In genomic region chr15:99089069-99089468, GRCm38 (mm10) we compare ENCODE assay signal across 12 mouse cellular contexts. TPM values are rescaled to one million over a fixed set of nuclear protein-coding genes. Genes with fewer than 3 reads are reported as not detected.
DNase-seq lines count a peak whose midpoint lies in the region; ATAC-seq and TF ChIP-seq lines count a peak whose summit lies in the region.
"Had no signal": no experiment of that assay in that cellular context is flagged by ENCODE, and none has a peak within 500 bp of the region (broad histone marks: within the 10 kb centered on the region; RNA-seq: fewer than 3 reads in every experiment).

No protein-coding gene starts in this region.

- peak overlapping the region; percentile 40; the same call in 1 of the 2 replicates for H3K4me3 ChIP-seq in forebrain, embryonic 10.5 days
- H3K4me3 ChIP-seq in forebrain, embryonic 15.5 days, result no peak overlapping the region
- H3K4me3 ChIP-seq in lung, embryonic 14.5 days (ENCODE audit: low read depth, low read length), result peak overlapping the region; percentile 6; the same call in 1 of the 2 replicates
- H3K4me3 ChIP-seq in intestine, embryonic 15.5 days (replicated peaks), result 0 out of 2 replicates have a peak overlapping the region, but pooled peaks have one; percentile 26
- no peak overlapping the region for H3K4me3 ChIP-seq in neural tube, embryonic 15.5 days (replicated peaks)

- no peak for TF ChIP-seq CTCF in lung, embryonic 14.5 days (IDR thresholded peaks at IDR 0.05; ENCODE audit: low read depth)

- H3K36me3 ChIP-seq in forebrain, embryonic 10.5 days (replicated peaks), result no peaks in the 10 kb centered on the region
- H3K36me3 ChIP-seq in forebrain, embryonic 15.5 days, result no peaks in the 10 kb centered on the region
- no peaks in the 10 kb centered on the region for H3K36me3 ChIP-seq in lung, embryonic 14.5 days (ENCODE audit: insufficient read depth)
- H3K36me3 ChIP-seq in intestine, embryonic 15.5 days, result no peaks in the 10 kb centered on the region
- no peaks in the 10 kb centered on the region for H3K36me3 ChIP-seq in neural tube, embryonic 15.5 days

- DNase-seq in forebrain, embryonic 10.5 days (ENCODE audit: extremely low spot score, low spot score), result no peak
- no peak for DNase-seq in lung, embryonic 14.5 days
- no peak for DNase-seq in lung, postnatal 10 days
- DNase-seq in cerebellum, adult 8-10 months, result no peak
- no peak for DNase-seq in layer of hippocampus, adult 8-10 months (ENCODE audit: low spot score in 2 of 2)
- DNase-seq: gastrocnemius, adult 2 months; right cerebral cortex, adult 18-20 months had no signal

- ATAC-seq in forebrain, embryonic 15.5 days (replicated peaks), result no peak
- ATAC-seq in lung, embryonic 14.5 days (ENCODE audit: insufficient read depth), result no peak
- ATAC-seq in intestine, embryonic 15.5 days, result no peak
- no peak for ATAC-seq in neural tube, embryonic 15.5 days (ENCODE audit: low FRiP score)

- H3K27ac ChIP-seq in forebrain, embryonic 10.5 days, result no peak overlapping the region
- H3K27ac ChIP-seq in forebrain, embryonic 15.5 days (replicated peaks), result no peak overlapping the region
- H3K27ac ChIP-seq in lung, embryonic 14.5 days (ENCODE audit: low read depth), result no peak overlapping the region
- no peak overlapping the region for H3K27ac ChIP-seq in intestine, embryonic 15.5 days
- H3K27ac ChIP-seq in neural tube, embryonic 15.5 days (replicated peaks), result no peak overlapping the region
- H3K27ac ChIP-seq: gastrocnemius, adult 2 months; macrophage had no signal

- H3K4me2 ChIP-seq in forebrain, embryonic 15.5 days (replicated peaks), result no peak overlapping the region
- H3K4me2 ChIP-seq in lung, embryonic 14.5 days, result peak overlapping the region; percentile 49; the same call in 1 of the 2 replicates
- peak overlapping the region; percentile 61 for H3K4me2 ChIP-seq in intestine, embryonic 15.5 days (replicated peaks)
- peak overlapping the region; percentile 53; the same call in 1 of the 2 replicates for H3K4me2 ChIP-seq in neural tube, embryonic 15.5 days

- H3K4me1 ChIP-seq in forebrain, embryonic 10.5 days, result peaks cover 60% of the 10 kb centered on the region
- H3K4me1 ChIP-seq in forebrain, embryonic 15.5 days, result peaks cover 27% of the 10 kb centered on the region
- peaks cover 3% of the 10 kb centered on the region; the same call in 1 of the 2 replicates for H3K4me1 ChIP-seq in lung, embryonic 14.5 days (ENCODE audit: insufficient read depth)
- peaks cover 32% of the 10 kb centered on the region for H3K4me1 ChIP-seq in intestine, embryonic 15.5 days (replicated peaks)
- H3K4me1 ChIP-seq in neural tube, embryonic 15.5 days, result peaks cover 18% of the 10 kb centered on the region

- peaks cover 100% of the 10 kb centered on the region for H3K27me3 ChIP-seq in forebrain, embryonic 10.5 days (ENCODE audit: poor library complexity, severe bottlenecking)
- H3K27me3 ChIP-seq in forebrain, embryonic 15.5 days, result peaks cover 53% of the 10 kb centered on the region
- peaks cover 97% of the 10 kb centered on the region for H3K27me3 ChIP-seq in lung, embryonic 14.5 days (ENCODE audit: insufficient read depth, low read length)
- peaks cover 82% of the 10 kb centered on the region for H3K27me3 ChIP-seq in intestine, embryonic 15.5 days (replicated peaks)
- peaks cover 79% of the 10 kb centered on the region for H3K27me3 ChIP-seq in neural tube, embryonic 15.5 days (replicated peaks)

- H3K9me3 ChIP-seq in forebrain, embryonic 10.5 days, result no peaks in the 10 kb centered on the region; the same call in 1 of the 2 replicates
- H3K9me3 ChIP-seq in forebrain, embryonic 15.5 days, result no peaks in the 10 kb centered on the region
- no peaks in the 10 kb centered on the region for H3K9me3 ChIP-seq in lung, embryonic 14.5 days (ENCODE audit: low read depth, low read length)
- H3K9me3 ChIP-seq in intestine, embryonic 15.5 days, result no peaks in the 10 kb centered on the region
- no peaks in the 10 kb centered on the region for H3K9me3 ChIP-seq in neural tube, embryonic 15.5 days (replicated peaks)

- H3K9ac ChIP-seq in forebrain, embryonic 15.5 days (replicated peaks), result no peak overlapping the region
- H3K9ac ChIP-seq in lung, embryonic 14.5 days, result no peak overlapping the region
- no peak overlapping the region for H3K9ac ChIP-seq in intestine, embryonic 15.5 days
- no peak overlapping the region for H3K9ac ChIP-seq in neural tube, embryonic 15.5 days (replicated peaks)

- 8% methylated on average over 14 of the region's 14 CpGs for WGBS in forebrain, embryonic 10.5 days
- WGBS in forebrain, embryonic 15.5 days, result 15% methylated on average over 14 of the region's 14 CpGs
- WGBS in lung, embryonic 14.5 days, result 11% methylated on average over 14 of the region's 14 CpGs
- WGBS in intestine, embryonic 15.5 days, result 15% methylated on average over 14 of the region's 14 CpGs
- WGBS in neural tube, embryonic 15.5 days, result 13% methylated on average over 14 of the region's 14 CpGs

RNA-seq across cellular contexts. Expression of gene C1ql4, which starts 1.5 kb away (rescaled TPM):
- 0.12 TPM in 1 of 2 replicates, not detected in the other for polyA plus RNA-seq in forebrain, embryonic 10.5 days (2016; fragmentation: Nextera tagmentation; extraction: Ambion mirVana)
- 0.28 and 0.33 TPM in 2 replicates for polyA plus RNA-seq in forebrain, embryonic 15.5 days (2015; fragmentation: Nextera tagmentation; extraction: Ambion mirVana)
- polyA plus RNA-seq in lung, embryonic 14.5 days (2014; fragmentation: Nextera tagmentation; extraction: Ambion mirVana), result not detected in 2 replicates
- 0.09 TPM in 1 of 2 replicates, not detected in the other for polyA plus RNA-seq in intestine, embryonic 15.5 days (2015; fragmentation: Nextera tagmentation; extraction: Ambion mirVana)
- 2.4 and 3.6 TPM in 2 replicates for polyA plus RNA-seq in neural tube, embryonic 15.5 days (2015; fragmentation: Nextera tagmentation; extraction: Ambion mirVana)
- under 1 TPM in 1 of 4 experiments, not detected in 3; 0.21 TPM for total RNA-seq in layer of hippocampus, adult 8-10 months (2022)
- total RNA-seq: common myeloid progenitor, adult 5-6 weeks; gastrocnemius, adult 2 months had no signal
- polyA plus RNA-seq: macrophage had no signal

RNA-seq across cellular contexts. Expression of gene Dnajc22, which starts 3.9 kb away (rescaled TPM):
- 1.0 and 1.2 TPM in 2 replicates for polyA plus RNA-seq in forebrain, embryonic 10.5 days (2016; fragmentation: Nextera tagmentation; extraction: Ambion mirVana)
- 0.46 and 0.53 TPM in 2 replicates for polyA plus RNA-seq in forebrain, embryonic 15.5 days (2015; fragmentation: Nextera tagmentation; extraction: Ambion mirVana)
- 0.42 and 0.78 TPM in 2 replicates for polyA plus RNA-seq in lung, embryonic 14.5 days (2014; fragmentation: Nextera tagmentation; extraction: Ambion mirVana)
- 37.4 and 39.0 TPM in 2 replicates for polyA plus RNA-seq in intestine, embryonic 15.5 days (2015; fragmentation: Nextera tagmentation; extraction: Ambion mirVana)
- polyA plus RNA-seq in neural tube, embryonic 15.5 days (2015; fragmentation: Nextera tagmentation; extraction: Ambion mirVana), result 0.47 and 2.3 TPM in 2 replicates
- total RNA-seq in layer of hippocampus, adult 8-10 months (2022), result under 1 TPM in 3 of 4 experiments, not detected in 1; 0.31 to 0.39 (median 0.34) TPM
- total RNA-seq: common myeloid progenitor, adult 5-6 weeks; gastrocnemius, adult 2 months had no signal
- polyA plus RNA-seq: macrophage had no signal

RNA-seq across cellular contexts. Expression of gene Troap, which starts 14.7 kb away (rescaled TPM):
- 51.1 and 53.1 TPM in 2 replicates for polyA plus RNA-seq in forebrain, embryonic 10.5 days (2016; fragmentation: Nextera tagmentation; extraction: Ambion mirVana)
- 19.8 and 24.8 TPM in 2 replicates for polyA plus RNA-seq in forebrain, embryonic 15.5 days (2015; fragmentation: Nextera tagmentation; extraction: Ambion mirVana)
- 33.4 and 35.1 TPM in 2 replicates for polyA plus RNA-seq in lung, embryonic 14.5 days (2014; fragmentation: Nextera tagmentation; extraction: Ambion mirVana)
- polyA plus RNA-seq in intestine, embryonic 15.5 days (2015; fragmentation: Nextera tagmentation; extraction: Ambion mirVana), result 24.7 and 25.4 TPM in 2 replicates
- 4.6 and 10.3 TPM in 2 replicates for polyA plus RNA-seq in neural tube, embryonic 15.5 days (2015; fragmentation: Nextera tagmentation; extraction: Ambion mirVana)
- under 1 TPM; 0.33 to 0.66 (median 0.46) TPM for total RNA-seq in layer of hippocampus, adult 8-10 months (2022)
- total RNA-seq: gastrocnemius, adult 2 months had no signal

RNA-seq across cellular contexts. Expression of gene Prph, which starts 34.1 kb away (rescaled TPM):
- polyA plus RNA-seq in forebrain, embryonic 10.5 days (2016; fragmentation: Nextera tagmentation; extraction: Ambion mirVana), result 0.20 and 0.33 TPM in 2 replicates
- 0.97 and 1.3 TPM in 2 replicates for polyA plus RNA-seq in forebrain, embryonic 15.5 days (2015; fragmentation: Nextera tagmentation; extraction: Ambion mirVana)
- polyA plus RNA-seq in lung, embryonic 14.5 days (2014; fragmentation: Nextera tagmentation; extraction: Ambion mirVana), result 0.91 and 1.8 TPM in 2 replicates
- 46.9 and 48.1 TPM in 2 replicates for polyA plus RNA-seq in intestine, embryonic 15.5 days (2015; fragmentation: Nextera tagmentation; extraction: Ambion mirVana)
- polyA plus RNA-seq in neural tube, embryonic 15.5 days (2015; fragmentation: Nextera tagmentation; extraction: Ambion mirVana), result 185 and 209 TPM in 2 replicates
- 1 to 10 TPM in 3 of 4 experiments, under 1 TPM in 1; 0.96 to 1.9 (median 1.4) TPM for total RNA-seq in layer of hippocampus, adult 8-10 months (2022)
- total RNA-seq: common myeloid progenitor, adult 5-6 weeks had no signal

RNA-seq across cellular contexts. Expression of gene Spats2, which starts 36.6 kb away (rescaled TPM):
- 53.5 and 56.5 TPM in 2 replicates for polyA plus RNA-seq in forebrain, embryonic 10.5 days (2016; fragmentation: Nextera tagmentation; extraction: Ambion mirVana)
- 42.9 and 43.7 TPM in 2 replicates for polyA plus RNA-seq in forebrain, embryonic 15.5 days (2015; fragmentation: Nextera tagmentation; extraction: Ambion mirVana)
- polyA plus RNA-seq in lung, embryonic 14.5 days (2014; fragmentation: Nextera tagmentation; extraction: Ambion mirVana), result 39.7 and 39.8 TPM in 2 replicates
- polyA plus RNA-seq in intestine, embryonic 15.5 days (2015; fragmentation: Nextera tagmentation; extraction: Ambion mirVana), result 26.6 and 34.7 TPM in 2 replicates
- 28.9 and 35.4 TPM in 2 replicates for polyA plus RNA-seq in neural tube, embryonic 15.5 days (2015; fragmentation: Nextera tagmentation; extraction: Ambion mirVana)
- 10 to 100 TPM; 29.6 to 31.8 (median 30.0) TPM for total RNA-seq in layer of hippocampus, adult 8-10 months (2022)

Comparison
In these comparisons a context has a peak if more than half of its experiments do, and no peak if none do; other contexts are left out.
1. H3K4me3 ChIP-seq: peak in forebrain, embryonic 10.5 days (single experiment), lung, embryonic 14.5 days (single experiment) and intestine, embryonic 15.5 days (single experiment); none in forebrain, embryonic 15.5 days (single experiment) and neural tube, embryonic 15.5 days (single experiment).
2. RNA of gene Dnajc22, which starts 3.9 kb away (polyA plus RNA-seq): 37.4 to 39.0 TPM in intestine, embryonic 15.5 days; 1.0 to 1.2 TPM in forebrain, embryonic 10.5 days, 0.46 to 0.53 TPM in forebrain, embryonic 15.5 days, 0.47 to 2.3 TPM in neural tube, embryonic 15.5 days and 0.42 to 0.78 TPM in lung, embryonic 14.5 days; every median in the first group is over 10 times any median in the second.